Mouse (Mus musculus) spleen, adult 2 months (tissue): ENCODE results near the gene Cdk9.

Source experiments
- CTCF ChIP-seq: fragments of 200-500 bp; IDR thresholded peaks from 2 replicates; pipeline ENCODE4 v1.5.1; 2011; ENCODE audit warnings: mild to moderate bottlenecking, inconsistent platforms; ENCODE audit not compliant: insufficient read depth, insufficient read length, insufficient replicate concordance; ENCODE audit errors: extremely low read depth
- POLR2A ChIP-seq: fragments of 200-500 bp; IDR thresholded peaks from 2 replicates; pipeline ENCODE4 v1.6.1; 2011; ENCODE audit warnings: low read depth, low read length, inconsistent platforms

DNA sequence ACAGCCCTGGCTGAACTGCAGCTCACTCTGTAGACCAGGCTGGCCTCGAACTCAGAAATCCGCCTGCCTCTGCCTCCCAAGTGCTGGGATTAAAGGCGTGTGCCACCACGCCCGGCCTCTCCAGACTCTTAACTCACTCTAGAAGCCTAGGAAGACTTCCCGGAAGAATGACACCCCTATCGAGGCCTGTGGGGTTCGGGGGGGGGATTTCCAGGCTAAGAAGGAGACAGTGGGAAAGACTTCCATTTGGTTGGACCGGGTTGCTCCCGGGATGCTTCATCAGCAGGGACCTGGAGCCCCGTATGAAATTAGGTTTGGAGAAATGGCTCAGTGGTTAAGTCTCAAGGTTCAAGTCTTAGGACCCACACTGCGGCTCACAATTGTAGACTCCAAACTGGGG lies 18.2 kb downstream of the Cdk9 start:
- TF ChIP-seq CTCF (no peak), POLR2A (no peak)
